Mouse (Mus musculus) hindbrain, embryonic 13.5 days (tissue): Measurements from ENCODE around the gene Xaf1. TPM values are rescaled to one million over a fixed set of nuclear protein-coding genes. Genes with fewer than 3 reads are reported as not detected.
A peak's percentile ranks its signal among the peaks of the same experiment; 100 is the strongest.
"Not testable (repeated sequence)": the region's sequence is repeated elsewhere in the genome, so short reads cannot be mapped to it uniquely, and the experiment has no call there.

ENCODE experiments used
- ATAC-seq: fragments of 200-750 bp; cut with Nextera tagmentation; 2 replicates; pipeline ENCODE4 v1.8.0; 2017; ENCODE audit warnings: moderate TSS enrichment; ENCODE audit not compliant: low FRiP score
- H3K27ac ChIP-seq: fragments of 300-500 bp; sonication (generic); 2 replicates; pipeline ENCODE4 v1.5.1; 2015; ENCODE audit warnings: inconsistent platforms, mild to moderate bottlenecking, moderate library complexity
- H3K27me3 ChIP-seq: fragments of 300-500 bp; sonication (generic); 2 replicates; pipeline ENCODE4 v1.6.1; 2015; ENCODE audit warnings: mild to moderate bottlenecking, inconsistent platforms
- H3K36me3 ChIP-seq: fragments of 300-500 bp; sonication (generic); 2 replicates; pipeline ENCODE4 v1.6.1; 2015; ENCODE audit warnings: mild to moderate bottlenecking, inconsistent platforms
- H3K4me1 ChIP-seq: fragments of 300-500 bp; sonication (generic); replicated peaks from 2 replicates; pipeline ENCODE4 v1.6.1; 2015; ENCODE audit warnings: inconsistent platforms
- H3K4me2 ChIP-seq: fragments of 300-500 bp; sonication (generic); 2 replicates; pipeline ENCODE4 v1.6.1; 2015; ENCODE audit warnings: inconsistent platforms, mild to moderate bottlenecking, moderate library complexity
- H3K4me3 ChIP-seq: fragments of 300-500 bp; sonication (generic); 2 replicates; pipeline ENCODE4 v1.5.1; 2015; ENCODE audit warnings: mild to moderate bottlenecking, inconsistent platforms
- H3K9ac ChIP-seq: fragments of 300-500 bp; sonication (generic); 2 replicates; pipeline ENCODE4 v1.6.1; 2015; ENCODE audit warnings: mild to moderate bottlenecking, inconsistent platforms
- H3K9me3 ChIP-seq: fragments of 300-500 bp; sonication (generic); 2 replicates; pipeline ENCODE4 v1.6.1; 2016; ENCODE audit warnings: inconsistent platforms
- WGBS: fragments of 180-500 bp; shearing (Covaris S2); methylation state at CpG from one replicate; pipeline ENCODE4 v1.1.7; 2015; 5-methylcytosine and 5-hydroxymethylcytosine counted together
- polyA plus RNA-seq: library from polyadenylated mRNA; unstranded; fragments of >200 nt; fragmentation: Nextera tagmentation; extraction: Ambion mirVana; gene quantifications from 2 replicates; pipeline ENCODE4 v1.2.1, GENCODE M21; 2015

The Xaf1 gene
- polyA plus RNA-seq, 1 experiment from 2014 or later, result 2.0 TPM

- 89% methylated on average over 5 of the region's 5 CpGs for WGBS
- Histone ChIP-seq H3K27me3 (peaks cover 39% of the 10 kb centered on the region), H3K36me3 (no peaks in the 10 kb centered on the region), H3K9ac (no peak overlapping the region), H3K4me2 (no peak overlapping the region), H3K9me3 (no peaks in the 10 kb centered on the region), H3K27ac (no peak overlapping the region), H3K4me3 (no peak overlapping the region), H3K4me1 (peaks cover 6% of the 10 kb centered on the region)
- no peak for ATAC-seq
These were observed 16.6 kb downstream of the Xaf1 start for GRCm38 (mm10) chr11:72318026-72318425.

DNA sequence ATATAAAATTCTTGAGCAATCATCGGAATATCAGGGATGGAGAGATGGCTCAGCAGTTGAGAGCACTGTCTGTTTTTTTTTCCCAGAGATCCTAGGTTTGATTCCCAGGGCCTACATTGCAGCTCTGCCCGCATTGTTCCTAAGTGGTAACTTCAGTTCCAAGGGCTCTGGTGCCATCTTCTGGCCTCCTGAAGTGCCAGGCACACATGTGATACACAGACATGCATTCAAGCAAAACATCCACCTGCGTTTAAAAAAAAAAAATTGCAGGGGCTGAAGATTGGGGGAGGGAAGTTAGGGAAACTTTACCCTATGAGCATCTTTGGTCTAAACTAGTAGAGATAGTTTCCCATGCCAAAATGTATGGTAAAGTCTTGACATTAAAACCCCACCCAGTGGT is 23.0 kb downstream of the Xaf1 start:
- Histone ChIP-seq H3K4me3 (no peak overlapping the region), H3K9ac (no peak overlapping the region), H3K36me3 (no peaks in the 10 kb centered on the region), H3K4me2 (no peak overlapping the region), H3K9me3 (no peaks in the 10 kb centered on the region), H3K27ac (no peak overlapping the region), H3K27me3 (no peaks in the 10 kb centered on the region), H3K4me1 (no peaks in the 10 kb centered on the region)
- 74% methylated on average over 3 of the region's 3 CpGs for WGBS
- ATAC-seq, result no peak

DNA sequence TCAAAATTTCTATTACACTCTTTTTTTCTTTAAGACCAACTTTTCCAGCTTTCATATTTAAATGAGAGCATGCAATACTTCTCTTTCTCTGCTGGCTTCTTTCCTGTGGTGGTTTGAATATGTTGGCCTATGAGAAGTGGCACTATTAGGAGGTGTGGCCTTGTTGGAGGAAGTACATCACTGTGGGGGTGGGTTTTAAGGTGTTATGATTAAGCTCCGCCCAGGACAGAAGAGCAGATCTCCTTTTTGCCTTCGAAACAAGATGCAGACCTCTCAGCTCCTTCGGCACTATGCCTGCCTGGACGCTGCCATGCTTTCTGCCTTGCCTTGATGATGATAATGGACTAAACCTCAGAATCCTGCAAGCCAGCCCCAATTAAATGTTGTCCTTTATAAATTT is 24.3 kb downstream of the Xaf1 start:
- H3K4me1 ChIP-seq, result no peaks in the 10 kb centered on the region
- no peak overlapping the region for H3K9ac ChIP-seq
- no peak for ATAC-seq
- no peaks in the 10 kb centered on the region for H3K27me3 ChIP-seq
- WGBS, result 88% methylated on average over 4 of the region's 4 CpGs
- no peaks in the 10 kb centered on the region for H3K36me3 ChIP-seq
- no peak overlapping the region for H3K27ac ChIP-seq
- no peak overlapping the region for H3K4me2 ChIP-seq
- H3K9me3 ChIP-seq, result no peaks in the 10 kb centered on the region
- H3K4me3 ChIP-seq, result no peak overlapping the region

GRCm38 (mm10) chr11:72332951-72333667 is 31.7 kb downstream of the Xaf1 start:
- Histone ChIP-seq H3K27ac (no peak overlapping the region), H3K4me3 (no peak overlapping the region), H3K9me3 (no peaks in the 10 kb centered on the region), H3K4me1 (0 out of 2 replicates have a peak, but pooled peaks cover 3% of the 10 kb centered on the region), H3K4me2 (no peak overlapping the region), H3K36me3 (no peaks in the 10 kb centered on the region), H3K27me3 (no peaks in the 10 kb centered on the region), H3K9ac (no peak overlapping the region)
- ATAC-seq, result no peak
- 77% methylated on average over 9 of the region's 9 CpGs for WGBS

GRCm38 (mm10) chr11:72334653-72335052 is 33.2 kb downstream of the Xaf1 start:
- no peaks in the 10 kb centered on the region for H3K9me3 ChIP-seq
- no peaks in the 10 kb centered on the region for H3K36me3 ChIP-seq
- H3K27ac ChIP-seq, result no peak overlapping the region
- H3K4me2 ChIP-seq, result no peak overlapping the region
- no peak overlapping the region for H3K4me3 ChIP-seq
- no peaks in the 10 kb centered on the region for H3K27me3 ChIP-seq
- 82% methylated on average over 4 of the region's 4 CpGs for WGBS
- no peak overlapping the region for H3K9ac ChIP-seq
- H3K4me1 ChIP-seq, result peaks cover 17% of the 10 kb centered on the region; the same call in 1 of the 2 replicates
- ATAC-seq, result no peak

DNA sequence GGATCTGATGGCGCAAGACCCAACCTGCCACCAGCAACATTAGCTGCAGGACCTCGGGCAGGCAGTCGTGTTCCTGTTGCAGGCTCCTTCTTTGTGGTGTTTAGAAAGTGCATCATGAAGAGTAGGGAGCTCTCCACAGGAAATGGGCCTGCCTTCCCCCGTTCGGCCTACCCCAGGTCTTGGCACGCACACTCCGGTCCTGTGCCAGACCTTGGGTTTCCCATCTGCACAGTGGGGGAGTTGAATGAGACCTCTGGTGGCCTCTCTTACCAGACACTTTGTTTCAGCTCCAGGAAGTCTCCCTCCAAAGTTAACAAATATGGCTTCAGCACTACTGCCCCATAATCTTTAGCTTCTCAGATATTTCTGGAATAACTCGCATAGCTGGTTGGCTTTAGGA is 35.3 kb downstream of the Xaf1 start:
- H3K9ac ChIP-seq, result no peak overlapping the region
- no peak for ATAC-seq
- no peak overlapping the region for H3K4me2 ChIP-seq
- H3K4me3 ChIP-seq, result no peak overlapping the region
- peaks cover 17% of the 10 kb centered on the region; the same call in 1 of the 2 replicates for H3K4me1 ChIP-seq
- no peaks in the 10 kb centered on the region for H3K27me3 ChIP-seq
- no peaks in the 10 kb centered on the region for H3K36me3 ChIP-seq
- no peaks in the 10 kb centered on the region for H3K9me3 ChIP-seq
- WGBS, result 86% methylated on average over 8 of the region's 8 CpGs
- no peak overlapping the region for H3K27ac ChIP-seq

DNA sequence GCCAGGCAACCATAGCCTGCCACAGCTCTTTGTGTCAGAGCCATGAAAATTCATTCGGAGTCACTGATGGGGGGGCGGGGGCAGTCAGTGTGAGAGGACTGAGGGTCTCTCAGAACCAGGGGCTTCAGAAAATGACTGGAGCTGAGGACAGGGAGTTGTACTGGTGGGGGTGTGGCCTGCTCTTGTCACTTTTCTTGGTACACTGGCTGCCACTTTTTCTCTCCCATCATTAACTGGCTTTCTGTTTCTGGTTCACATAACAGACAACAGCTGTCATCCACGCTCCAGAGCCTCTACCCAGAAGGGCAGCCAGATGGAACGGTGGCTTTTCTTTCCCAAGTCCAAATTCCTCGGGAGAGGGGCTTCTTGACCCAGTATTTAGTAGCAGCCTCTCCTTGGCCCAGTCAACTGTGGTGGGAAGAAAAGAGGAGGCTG is 37.0 kb downstream of the Xaf1 start:
- Histone ChIP-seq H3K4me1 (peaks cover 19% of the 10 kb centered on the region; the same call in 1 of the 2 replicates), H3K27ac (no peak overlapping the region), H3K4me2 (no peak overlapping the region), H3K9ac (no peak overlapping the region), H3K27me3 (no peaks in the 10 kb centered on the region), H3K4me3 (no peak overlapping the region), H3K9me3 (no peaks in the 10 kb centered on the region), H3K36me3 (no peaks in the 10 kb centered on the region)
- 0 out of 2 replicates have a peak, but pooled peaks have one; percentile 26 for ATAC-seq
- WGBS, result 19% methylated on average over 5 of the region's 5 CpGs

DNA sequence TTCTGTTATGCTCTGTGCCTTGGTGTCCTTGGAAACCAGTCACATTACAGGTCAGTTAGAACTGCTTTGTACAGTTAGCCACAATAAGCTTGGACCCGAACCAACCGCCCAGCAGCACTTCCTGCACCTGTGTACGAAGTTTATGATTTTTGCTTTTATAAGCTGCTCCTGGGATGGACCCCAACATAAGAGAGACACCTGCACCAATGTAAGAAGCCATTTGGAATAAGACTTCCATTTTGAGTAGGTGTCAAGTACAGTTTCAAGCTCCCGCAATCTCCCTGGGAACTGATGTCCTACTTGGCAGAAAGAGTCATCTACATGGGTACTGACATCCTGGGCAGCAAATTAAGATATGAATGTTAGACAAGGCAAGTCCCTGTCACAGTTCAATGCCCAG is 38.3 kb downstream of the Xaf1 start:
- peaks cover 19% of the 10 kb centered on the region; the same call in 1 of the 2 replicates for H3K4me1 ChIP-seq
- no peak overlapping the region for H3K9ac ChIP-seq
- H3K36me3 ChIP-seq, result no peaks in the 10 kb centered on the region
- ATAC-seq, result no peak
- H3K9me3 ChIP-seq, result no peaks in the 10 kb centered on the region
- H3K27ac ChIP-seq, result no peak overlapping the region
- no peak overlapping the region for H3K4me3 ChIP-seq
- 83% methylated on average over 4 of the region's 4 CpGs for WGBS
- no peaks in the 10 kb centered on the region for H3K27me3 ChIP-seq
- H3K4me2 ChIP-seq, result no peak overlapping the region

DNA sequence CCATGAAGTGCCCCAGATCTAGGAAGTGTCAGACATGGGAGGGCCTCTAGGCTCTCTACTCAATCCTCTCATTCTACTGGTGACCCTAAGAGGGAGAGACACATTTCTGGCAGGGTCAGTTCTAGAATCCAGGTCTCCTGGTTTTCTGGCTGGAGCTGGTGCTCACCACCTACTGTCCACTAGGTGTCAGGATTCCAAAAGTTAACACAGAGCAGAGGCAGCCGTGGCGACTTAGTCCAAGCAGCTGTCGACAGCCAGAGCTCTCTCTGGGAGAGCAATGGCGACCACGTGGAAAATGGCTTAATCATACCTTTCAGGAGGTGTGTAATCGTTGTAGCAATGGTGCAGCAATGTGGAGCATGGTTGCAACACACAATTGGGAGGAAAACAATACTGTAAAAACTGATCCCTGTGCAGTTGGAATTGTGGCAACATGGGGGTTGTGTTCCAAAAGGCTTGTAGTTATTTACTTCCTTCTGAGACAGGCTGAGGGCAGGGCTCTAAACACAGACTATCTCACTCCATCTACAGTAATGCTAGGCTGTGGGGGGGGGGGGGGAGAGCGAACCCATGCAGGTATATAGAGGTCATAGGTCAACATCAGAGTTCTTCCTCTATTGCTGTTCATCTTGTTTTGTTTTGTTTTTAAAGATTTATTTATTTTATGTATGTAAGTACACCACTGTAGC is 41.3 kb downstream of the Xaf1 start:
- H3K36me3 ChIP-seq, result no peaks in the 10 kb centered on the region
- ATAC-seq, result peak; percentile 82
- H3K27ac ChIP-seq, result no peak overlapping the region
- peak overlapping the region; percentile 31 for H3K4me2 ChIP-seq
- no peak overlapping the region for H3K9ac ChIP-seq
- H3K9me3 ChIP-seq, result no peaks in the 10 kb centered on the region
- H3K4me1 ChIP-seq, result peaks cover 19% of the 10 kb centered on the region; the same call in 1 of the 2 replicates
- H3K27me3 ChIP-seq, result no peaks in the 10 kb centered on the region
- 14% methylated on average over 7 of the region's 7 CpGs for WGBS
- H3K4me3 ChIP-seq, result no peak overlapping the region

DNA sequence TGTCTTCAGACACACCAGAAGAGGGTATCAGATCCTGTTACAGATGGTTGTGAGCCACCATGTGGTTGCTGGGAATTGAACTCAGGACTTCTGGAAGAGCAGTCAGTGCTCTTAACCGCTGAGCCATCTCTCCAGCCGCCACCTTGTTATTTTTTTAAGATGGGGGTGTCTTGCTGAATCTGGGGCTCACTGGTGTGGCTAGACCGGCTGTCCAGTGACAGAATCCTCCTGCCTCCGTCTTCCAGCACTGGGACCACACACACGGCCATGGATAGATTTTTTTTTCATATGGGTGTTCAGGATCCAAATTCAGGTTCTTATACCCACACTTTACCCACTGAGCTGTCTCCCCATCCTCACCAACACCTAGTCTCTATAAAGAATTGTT is 41.8 kb downstream of the Xaf1 start:
- ATAC-seq, H3K4me2 ChIP-seq, H3K9ac ChIP-seq, H3K4me3 ChIP-seq, H3K27me3 ChIP-seq, H3K9me3 ChIP-seq, H3K36me3 ChIP-seq, H3K27ac ChIP-seq: not testable (repeated sequence)
- peaks cover 15% of the 10 kb centered on the region; the same call in 1 of the 2 replicates for H3K4me1 ChIP-seq
- WGBS, result 92% methylated on average over 5 of the region's 5 CpGs

DNA sequence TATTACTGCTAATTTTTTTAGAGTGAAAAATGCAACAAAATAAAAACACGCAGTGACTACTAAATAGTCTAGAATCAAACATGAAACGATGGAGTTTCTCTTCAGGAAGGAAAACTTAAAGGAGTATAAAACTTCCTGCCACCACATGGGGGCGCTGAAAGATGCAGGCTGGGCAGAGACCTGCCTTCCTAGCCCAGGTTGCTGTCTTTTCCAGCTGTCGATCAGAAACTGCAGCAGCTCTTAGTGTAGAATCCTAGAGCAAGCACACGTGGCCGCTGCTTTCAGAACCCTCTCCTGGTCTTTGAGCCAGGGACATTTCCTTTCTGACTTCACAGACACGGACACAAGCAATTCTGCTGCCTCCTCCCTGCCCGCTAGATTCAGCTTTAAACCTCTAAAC is 42.5 kb downstream of the Xaf1 start:
- no peaks in the 10 kb centered on the region for H3K9me3 ChIP-seq
- H3K27ac ChIP-seq, result no peak overlapping the region
- H3K4me2 ChIP-seq, result no peak overlapping the region
- 31% methylated on average over 8 of the region's 8 CpGs for WGBS
- no peaks in the 10 kb centered on the region for H3K27me3 ChIP-seq
- H3K9ac ChIP-seq, result no peak overlapping the region
- H3K36me3 ChIP-seq, result no peaks in the 10 kb centered on the region
- ATAC-seq, result no peak
- H3K4me3 ChIP-seq, result no peak overlapping the region
- peaks cover 9% of the 10 kb centered on the region; the same call in 1 of the 2 replicates for H3K4me1 ChIP-seq

- Histone ChIP-seq H3K36me3 (no peaks in the 10 kb centered on the region), H3K9ac (no peak overlapping the region), H3K27me3 (no peaks in the 10 kb centered on the region), H3K27ac (no peak overlapping the region), H3K4me3 (no peak overlapping the region), H3K4me1 (peaks cover 3% of the 10 kb centered on the region; the same call in 1 of the 2 replicates), H3K9me3 (no peaks in the 10 kb centered on the region), H3K4me2 (no peak overlapping the region)
- 90% methylated on average over 11 of the region's 11 CpGs for WGBS
- no peak for ATAC-seq
These were observed 43.1 kb downstream of the Xaf1 start for GRCm38 (mm10) chr11:72344486-72344885.

DNA sequence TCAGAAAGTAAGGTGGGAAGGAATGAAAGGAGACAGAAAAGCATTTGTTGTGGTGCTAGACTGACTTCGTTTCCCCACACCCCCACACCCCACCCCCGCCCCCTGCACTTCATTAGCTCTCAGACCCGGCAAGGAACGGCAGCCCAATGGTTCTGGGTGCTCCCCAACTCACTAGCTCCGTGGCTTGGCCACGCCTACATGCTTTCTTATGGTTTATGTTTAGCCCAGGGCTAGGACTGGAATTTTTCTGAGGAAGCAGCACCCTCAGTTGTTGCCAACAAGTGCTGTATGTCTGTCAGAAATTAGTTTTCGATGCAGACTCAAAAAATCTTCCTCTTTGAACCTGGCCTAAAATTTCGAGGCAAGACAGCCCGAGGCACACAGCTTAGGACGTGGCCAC is 47.1 kb downstream of the Xaf1 start:
- H3K27me3 ChIP-seq, result no peaks in the 10 kb centered on the region
- no peak overlapping the region for H3K4me2 ChIP-seq
- H3K4me3 ChIP-seq, result no peak overlapping the region
- H3K9ac ChIP-seq, result no peak overlapping the region
- 65% methylated on average over 10 of the region's 10 CpGs for WGBS
- H3K36me3 ChIP-seq, result no peaks in the 10 kb centered on the region
- H3K4me1 ChIP-seq, result no peaks in the 10 kb centered on the region
- no peak overlapping the region for H3K27ac ChIP-seq
- no peaks in the 10 kb centered on the region for H3K9me3 ChIP-seq
- no peak for ATAC-seq
